Mouse (Mus musculus): ENCODE measurements around the gene Xrcc4. TPM values are rescaled to one million over a fixed set of nuclear protein-coding genes. Genes with fewer than 3 reads are reported as not detected.

Gene Xrcc4
- polyA plus RNA-seq, 1 experiment from 2014 or later = 15.7 TPM

GRCm38 (mm10) chr13:89899066-89899465, 190.3 kb downstream of the Xrcc4 start:
- no peak overlapping the region for H3K4me2 ChIP-seq (replicated peaks)
- H3K4me3 ChIP-seq (replicated peaks; ENCODE audit: low read length) = no peak overlapping the region
- H3K4me1 ChIP-seq (replicated peaks; ENCODE audit: control insufficient read depth, insufficient read depth, low read length) = no peaks in the 10 kb centered on the region
- no peaks in the 10 kb centered on the region for H3K36me3 ChIP-seq (replicated peaks; ENCODE audit: control insufficient read depth, insufficient read depth)
- ATAC-seq (ENCODE audit: low FRiP score) = no peak
- no peaks in the 10 kb centered on the region for H3K9me3 ChIP-seq (ENCODE audit: control insufficient read depth, low read length)
- H3K27me3 ChIP-seq (ENCODE audit: control insufficient read depth, insufficient read depth, low read length) = no peaks in the 10 kb centered on the region
- no peak overlapping the region for H3K27ac ChIP-seq
- no peak overlapping the region for H3K9ac ChIP-seq
- no peak for DNase-seq (ENCODE audit: low spot score)
- 94% methylated on average over 4 of the region's 4 CpGs for WGBS

GRCm38 (mm10) chr13:89892140-89892539, 197.3 kb downstream of the Xrcc4 start:
- Histone ChIP-seq H3K4me2 (replicated peaks) (no peak overlapping the region), H3K27me3 (ENCODE audit: control insufficient read depth, insufficient read depth, low read length) (no peaks in the 10 kb centered on the region), H3K4me1 (replicated peaks; ENCODE audit: control insufficient read depth, insufficient read depth, low read length) (no peaks in the 10 kb centered on the region), H3K9me3 (ENCODE audit: control insufficient read depth, low read length) (no peaks in the 10 kb centered on the region), H3K9ac (no peak overlapping the region), H3K27ac (no peak overlapping the region), H3K4me3 (replicated peaks; ENCODE audit: low read length) (no peak overlapping the region), H3K36me3 (replicated peaks; ENCODE audit: control insufficient read depth, insufficient read depth) (no peaks in the 10 kb centered on the region)
- WGBS = 90% methylated on average over 4 of the region's 4 CpGs
- DNase-seq (ENCODE audit: low spot score) (no peak), ATAC-seq (ENCODE audit: low FRiP score) (no peak)

GRCm38 (mm10) chr13:89890159-89890558, 199.2 kb downstream of the Xrcc4 start:
- no peaks in the 10 kb centered on the region for H3K27me3 ChIP-seq (ENCODE audit: control insufficient read depth, insufficient read depth, low read length)
- H3K4me1 ChIP-seq (replicated peaks; ENCODE audit: control insufficient read depth, insufficient read depth, low read length) = no peaks in the 10 kb centered on the region
- H3K9ac ChIP-seq = no peak overlapping the region
- no peaks in the 10 kb centered on the region for H3K36me3 ChIP-seq (replicated peaks; ENCODE audit: control insufficient read depth, insufficient read depth)
- WGBS = 94% methylated on average over 1 of the region's 1 CpGs
- no peak overlapping the region for H3K4me2 ChIP-seq (replicated peaks)
- H3K4me3 ChIP-seq (replicated peaks; ENCODE audit: low read length) = no peak overlapping the region
- ATAC-seq (ENCODE audit: low FRiP score) (no peak), DNase-seq (ENCODE audit: low spot score) (no peak)
- H3K27ac ChIP-seq = no peak overlapping the region
- H3K9me3 ChIP-seq (ENCODE audit: control insufficient read depth, low read length) = no peaks in the 10 kb centered on the region

- Histone ChIP-seq H3K9me3 (ENCODE audit: control insufficient read depth, low read length) (no peaks in the 10 kb centered on the region), H3K4me2 (replicated peaks) (no peak overlapping the region), H3K27me3 (ENCODE audit: control insufficient read depth, insufficient read depth, low read length) (no peaks in the 10 kb centered on the region), H3K27ac (no peak overlapping the region), H3K4me3 (replicated peaks; ENCODE audit: low read length) (no peak overlapping the region), H3K4me1 (replicated peaks; ENCODE audit: control insufficient read depth, insufficient read depth, low read length) (no peaks in the 10 kb centered on the region), H3K9ac (no peak overlapping the region), H3K36me3 (replicated peaks; ENCODE audit: control insufficient read depth, insufficient read depth) (no peaks in the 10 kb centered on the region)
- ATAC-seq (ENCODE audit: low FRiP score) (no peak), DNase-seq (ENCODE audit: low spot score) (no peak)
- 66% methylated on average over 5 of the region's 5 CpGs for WGBS
These were observed 200.3 kb downstream of the Xrcc4 start for GRCm38 (mm10) chr13:89889074-89889473.

- Histone ChIP-seq H3K36me3 (replicated peaks; ENCODE audit: control insufficient read depth, insufficient read depth) (no peaks in the 10 kb centered on the region), H3K9ac (no peak overlapping the region), H3K27ac (no peak overlapping the region), H3K4me3 (replicated peaks; ENCODE audit: low read length) (no peak overlapping the region), H3K4me2 (replicated peaks) (no peak overlapping the region), H3K9me3 (ENCODE audit: control insufficient read depth, low read length) (no peaks in the 10 kb centered on the region), H3K4me1 (replicated peaks; ENCODE audit: control insufficient read depth, insufficient read depth, low read length) (no peaks in the 10 kb centered on the region; the same call in 1 of the 2 replicates), H3K27me3 (ENCODE audit: control insufficient read depth, insufficient read depth, low read length) (no peaks in the 10 kb centered on the region)
- WGBS = 82% methylated on average over 1 of the region's 1 CpGs
- no peak for ATAC-seq (ENCODE audit: low FRiP score)
- DNase-seq (ENCODE audit: low spot score) = no peak
These were observed 205.9 kb downstream of the Xrcc4 start for GRCm38 (mm10) chr13:89883523-89883922.

GRCm38 (mm10) chr13:89881281-89881680, 208.1 kb downstream of the Xrcc4 start:
- H3K4me3 ChIP-seq (replicated peaks; ENCODE audit: low read length) = no peak overlapping the region
- no peak overlapping the region for H3K4me2 ChIP-seq (replicated peaks)
- WGBS = 34% methylated on average over 2 of the region's 2 CpGs
- DNase-seq (ENCODE audit: low spot score) (peak; percentile 50), ATAC-seq (ENCODE audit: low FRiP score) (peak; percentile 59; the same call in 1 of the 2 replicates)
- no peaks in the 10 kb centered on the region; the same call in 1 of the 2 replicates for H3K4me1 ChIP-seq (replicated peaks; ENCODE audit: control insufficient read depth, insufficient read depth, low read length)
- no peak overlapping the region for H3K27ac ChIP-seq
- no peaks in the 10 kb centered on the region for H3K27me3 ChIP-seq (ENCODE audit: control insufficient read depth, insufficient read depth, low read length)
- no peak overlapping the region for H3K9ac ChIP-seq
- no peaks in the 10 kb centered on the region for H3K36me3 ChIP-seq (replicated peaks; ENCODE audit: control insufficient read depth, insufficient read depth)
- no peaks in the 10 kb centered on the region for H3K9me3 ChIP-seq (ENCODE audit: control insufficient read depth, low read length)

- H3K9ac ChIP-seq = no peak overlapping the region
- peak; percentile 41 for DNase-seq (ENCODE audit: low spot score)
- no peak overlapping the region for H3K4me3 ChIP-seq (replicated peaks; ENCODE audit: low read length)
- peak; percentile 62 for ATAC-seq (ENCODE audit: low FRiP score)
- H3K27me3 ChIP-seq (ENCODE audit: control insufficient read depth, insufficient read depth, low read length) = no peaks in the 10 kb centered on the region
- H3K4me2 ChIP-seq (replicated peaks) = no peak overlapping the region
- H3K9me3 ChIP-seq (ENCODE audit: control insufficient read depth, low read length) = no peaks in the 10 kb centered on the region
- no peaks in the 10 kb centered on the region for H3K36me3 ChIP-seq (replicated peaks; ENCODE audit: control insufficient read depth, insufficient read depth)
- H3K27ac ChIP-seq = 0 out of 2 replicates have a peak overlapping the region, but pooled peaks have one; percentile 39
- H3K4me1 ChIP-seq (replicated peaks; ENCODE audit: control insufficient read depth, insufficient read depth, low read length) = no peaks in the 10 kb centered on the region; the same call in 1 of the 2 replicates
- WGBS = 60% methylated on average over 10 of the region's 10 CpGs
These were observed 210.5 kb downstream of the Xrcc4 start for GRCm38 (mm10) chr13:89878832-89879468.

- Histone ChIP-seq H3K4me2 (replicated peaks) (no peak overlapping the region), H3K4me1 (replicated peaks; ENCODE audit: control insufficient read depth, insufficient read depth, low read length) (no peaks in the 10 kb centered on the region), H3K27ac (no peak overlapping the region), H3K27me3 (ENCODE audit: control insufficient read depth, insufficient read depth, low read length) (no peaks in the 10 kb centered on the region), H3K36me3 (replicated peaks; ENCODE audit: control insufficient read depth, insufficient read depth) (no peaks in the 10 kb centered on the region), H3K9me3 (ENCODE audit: control insufficient read depth, low read length) (no peaks in the 10 kb centered on the region), H3K9ac (no peak overlapping the region), H3K4me3 (replicated peaks; ENCODE audit: low read length) (no peak overlapping the region)
- DNase-seq (ENCODE audit: low spot score) = no peak
- WGBS = 97% methylated on average over 4 of the region's 4 CpGs
- no peak for ATAC-seq (ENCODE audit: low FRiP score)
These were observed 213.9 kb downstream of the Xrcc4 start for GRCm38 (mm10) chr13:89875499-89875898.

GRCm38 (mm10) chr13:89872725-89873124, 216.7 kb downstream of the Xrcc4 start:
- no peaks in the 10 kb centered on the region for H3K36me3 ChIP-seq (replicated peaks; ENCODE audit: control insufficient read depth, insufficient read depth)
- no peak for DNase-seq (ENCODE audit: low spot score)
- no peaks in the 10 kb centered on the region for H3K4me1 ChIP-seq (replicated peaks; ENCODE audit: control insufficient read depth, insufficient read depth, low read length)
- WGBS = 87% methylated on average over 3 of the region's 3 CpGs
- no peaks in the 10 kb centered on the region for H3K9me3 ChIP-seq (ENCODE audit: control insufficient read depth, low read length)
- no peak overlapping the region for H3K27ac ChIP-seq
- no peaks in the 10 kb centered on the region for H3K27me3 ChIP-seq (ENCODE audit: control insufficient read depth, insufficient read depth, low read length)
- H3K9ac ChIP-seq = no peak overlapping the region
- no peak overlapping the region for H3K4me3 ChIP-seq (replicated peaks; ENCODE audit: low read length)
- no peak overlapping the region for H3K4me2 ChIP-seq (replicated peaks)
- ATAC-seq (ENCODE audit: low FRiP score) = no peak

GRCm38 (mm10) chr13:89854139-89854538, 235.3 kb downstream of the Xrcc4 start:
- Histone ChIP-seq H3K4me3 (replicated peaks; ENCODE audit: low read length) (no peak overlapping the region), H3K27ac (no peak overlapping the region), H3K9me3 (ENCODE audit: control insufficient read depth, low read length) (no peaks in the 10 kb centered on the region), H3K4me1 (replicated peaks; ENCODE audit: control insufficient read depth, insufficient read depth, low read length) (no peaks in the 10 kb centered on the region), H3K27me3 (ENCODE audit: control insufficient read depth, insufficient read depth, low read length) (no peaks in the 10 kb centered on the region), H3K9ac (no peak overlapping the region), H3K4me2 (replicated peaks) (no peak overlapping the region), H3K36me3 (replicated peaks; ENCODE audit: control insufficient read depth, insufficient read depth) (no peaks in the 10 kb centered on the region)
- no peak for ATAC-seq (ENCODE audit: low FRiP score)
- 89% methylated on average over 5 of the region's 5 CpGs for WGBS
- DNase-seq (ENCODE audit: low spot score) = no peak

All from hindbrain, embryonic 14.5 days (tissue).